Mouse (Mus musculus) regulatory T cell (primary cell): ENCODE results near the gene Insrr.

Source experiments
- in situ Hi-C: fragments of 300-600 bp; cut with MboI, MseI; formaldehyde crosslinking; loops from one replicate; pipeline ENCODE4 v1.15.1; 2025; ENCODE audit warnings: high pct_unique_total_duplicates

Insrr gene

DNA sequence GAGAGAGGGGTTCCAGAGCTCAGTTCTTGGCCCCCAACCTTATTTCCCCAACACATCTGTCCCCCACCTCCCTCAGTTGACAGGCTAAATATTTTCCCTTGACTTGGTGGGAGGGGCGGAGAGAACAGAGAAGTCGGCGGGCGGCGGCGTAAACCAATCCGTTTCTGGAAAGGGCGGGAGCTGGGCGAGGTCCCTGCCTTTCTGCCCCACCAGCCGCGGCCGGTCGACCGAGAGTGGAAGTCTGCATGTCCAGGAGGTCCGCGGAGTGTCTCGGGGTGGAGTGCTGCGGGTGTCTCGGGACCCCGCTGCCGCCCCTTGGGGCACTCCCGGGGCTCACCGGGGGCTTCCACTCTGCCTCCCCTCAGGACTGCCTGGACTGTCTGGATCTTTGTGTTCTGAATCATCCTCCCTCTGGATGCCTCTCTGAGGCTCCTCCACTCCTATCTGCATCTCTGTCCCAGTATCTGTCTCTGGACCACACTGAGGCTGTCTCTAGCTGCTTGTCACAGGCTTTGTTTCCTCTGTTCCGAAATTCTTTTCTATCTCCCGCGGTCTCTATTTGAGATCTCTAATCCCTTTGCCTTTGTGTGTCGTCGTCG, at the start of gene Insrr:
Gene Insrr (plus strand): TSS at position 216 of the 599 bp plus-strand sequence.
- in situ Hi-C loops = no loop called here

DNA sequence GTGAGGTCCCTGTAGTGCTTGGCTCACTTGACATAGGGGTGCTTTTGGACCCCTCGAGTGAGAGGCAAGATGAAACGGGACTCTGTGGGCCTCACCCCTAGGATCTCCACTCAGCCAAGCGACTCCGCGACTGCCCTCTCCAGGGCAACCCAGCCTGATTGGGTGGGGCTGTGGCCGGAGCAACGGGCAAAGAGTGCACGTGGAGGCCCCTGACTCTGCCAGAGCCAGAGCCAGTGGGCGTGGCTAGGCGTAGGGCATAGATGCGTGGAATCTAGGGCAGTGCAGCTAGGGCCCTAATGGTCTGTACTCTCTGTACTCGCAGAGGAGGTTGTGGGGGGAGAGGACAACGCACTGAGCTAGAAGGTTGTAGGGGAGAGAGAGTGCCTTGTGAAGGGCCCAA, 48.3 kb upstream of the Insrr start, which contains the start of gene Lrrc71:
Gene Lrrc71 (minus strand): TSS at position 195 of the 400 bp plus-strand sequence.
- in situ Hi-C loops = no loop called here

- in situ Hi-C loops = no loop called here
These were observed 47.7 kb upstream of the Insrr start for GRCm38 (mm10) chr3:87749036-87749435.

- in situ Hi-C loops = no loop called here
These were observed 46.8 kb upstream of the Insrr start for GRCm38 (mm10) chr3:87749977-87750376.

GRCm38 (mm10) chr3:87752567-87752966, 44.2 kb upstream of the Insrr start:
- in situ Hi-C loops = no loop called here

- in situ Hi-C loops = no loop called here
These were observed 42.9 kb upstream of the Insrr start for GRCm38 (mm10) chr3:87753829-87754228.

GRCm38 (mm10) chr3:87755964-87756363, 40.8 kb upstream of the Insrr start:
- in situ Hi-C loops = no loop called here

- in situ Hi-C loops = no loop called here
These were observed 40.3 kb upstream of the Insrr start for GRCm38 (mm10) chr3:87756488-87756887.

GRCm38 (mm10) chr3:87758641-87759040, 38.1 kb upstream of the Insrr start:
- in situ Hi-C loops = no loop called here

DNA sequence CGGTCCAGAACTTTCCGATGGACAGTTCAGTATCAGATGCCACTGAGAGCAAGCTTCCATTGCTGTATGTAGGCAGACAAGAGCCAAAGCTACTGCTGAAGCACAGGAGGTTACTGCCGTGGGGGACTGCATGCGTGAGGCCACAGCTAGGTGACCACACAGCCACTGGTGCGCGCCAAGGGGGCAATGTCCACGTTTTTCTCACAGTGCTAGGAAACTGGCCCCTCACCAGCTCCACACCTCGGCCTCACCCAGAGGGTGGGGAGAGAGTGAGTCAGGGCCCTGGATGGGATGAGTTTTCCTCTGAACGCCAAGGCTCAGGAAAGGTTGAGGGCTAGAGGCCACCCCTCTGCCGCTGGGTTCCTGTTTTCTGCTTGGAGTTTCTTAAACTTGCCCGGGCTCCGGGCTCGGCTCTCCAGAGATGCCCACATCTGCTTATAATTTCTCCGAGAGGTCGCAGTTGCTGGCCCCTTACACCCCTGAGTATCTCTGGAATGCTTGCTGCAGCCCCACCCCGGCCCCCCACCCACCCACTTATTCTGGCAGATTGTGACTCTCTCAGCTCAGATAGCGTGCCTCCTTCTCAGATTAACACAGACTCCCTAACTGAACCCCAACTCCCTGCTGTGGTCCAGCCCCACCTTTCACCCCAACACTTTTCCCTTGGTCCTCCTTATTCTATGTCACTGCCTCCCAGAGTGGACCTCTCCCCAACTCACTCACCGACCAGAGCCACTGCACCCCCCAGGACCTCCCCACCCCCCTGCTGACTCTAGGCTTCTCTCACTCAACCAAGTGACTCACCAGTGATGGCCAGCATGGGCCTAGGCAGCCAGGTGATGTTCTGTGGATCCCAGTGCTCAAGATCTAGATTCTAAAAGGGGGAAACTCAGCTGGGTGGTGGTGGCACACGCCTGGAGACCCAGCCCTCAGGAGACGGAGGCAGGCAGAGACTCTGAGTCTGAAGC, 35.1 kb upstream of the Insrr start:
- in situ Hi-C loops = no loop called here

GRCm38 (mm10) chr3:87763202-87763601, 33.5 kb upstream of the Insrr start:
- in situ Hi-C loops = no loop called here

GRCm38 (mm10) chr3:87763683-87764289, 33.0 kb upstream of the Insrr start:
- in situ Hi-C loops = no loop called here

GRCm38 (mm10) chr3:87764506-87764905, 32.2 kb upstream of the Insrr start:
- in situ Hi-C loops = no loop called here

- in situ Hi-C loops = no loop called here
These were observed 31.7 kb upstream of the Insrr start for GRCm38 (mm10) chr3:87765091-87765490.

- in situ Hi-C loops = no loop called here
These were observed 31.0 kb upstream of the Insrr start for GRCm38 (mm10) chr3:87765631-87766283.

- in situ Hi-C loops = no loop called here
These were observed 30.5 kb upstream of the Insrr start for GRCm38 (mm10) chr3:87766284-87766667.

- in situ Hi-C loops = no loop called here
These were observed 29.0 kb upstream of the Insrr start for GRCm38 (mm10) chr3:87767764-87768163.

- in situ Hi-C loops = no loop called here
These were observed 28.3 kb upstream of the Insrr start for GRCm38 (mm10) chr3:87768431-87768830.

GRCm38 (mm10) chr3:87768844-87769243, 27.9 kb upstream of the Insrr start:
- in situ Hi-C loops = no loop called here

GRCm38 (mm10) chr3:87769506-87769905, 27.2 kb upstream of the Insrr start:
- in situ Hi-C loops = no loop called here

DNA sequence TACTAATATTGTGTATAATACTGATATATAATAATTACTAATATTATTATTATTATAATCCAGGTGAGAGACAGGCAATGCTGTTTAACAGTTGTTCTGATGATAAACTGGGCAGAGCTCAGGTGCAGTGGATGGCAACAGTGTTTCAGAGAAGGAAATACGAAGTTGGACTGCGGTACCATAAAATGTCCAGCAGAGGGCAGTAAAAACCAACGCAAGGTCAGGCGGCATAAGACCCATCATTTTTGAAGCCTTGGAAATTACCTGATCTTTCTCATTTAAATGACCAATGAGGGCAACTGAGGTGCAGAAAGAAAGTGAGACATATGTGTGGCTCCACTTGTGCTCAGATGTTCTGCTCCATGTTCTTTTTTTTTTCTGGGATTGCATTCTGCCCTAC, 26.5 kb upstream of the Insrr start:
- in situ Hi-C loops = loop anchor here (5.0 kb wide), 2 partner anchors 47 to 87 kb away; no protein-coding TSS in a partner anchor

GRCm38 (mm10) chr3:87771088-87771487, 25.7 kb upstream of the Insrr start:
- in situ Hi-C loops = loop anchor here (5.0 kb wide), 2 partner anchors 46 to 86 kb away; no protein-coding TSS in a partner anchor
